Mouse (Mus musculus) bone marrow, adult 2 months (tissue): ENCODE data around the gene Ankrd45.

Experiments
- CTCF ChIP-seq: fragments of 200-500 bp; IDR thresholded peaks from 2 replicates; pipeline ENCODE4 v1.5.1; 2011; ENCODE audit warnings: low read length, control low read depth; ENCODE audit not compliant: control insufficient read depth, insufficient read depth
- POLR2A ChIP-seq: fragments of 200-500 bp; IDR thresholded peaks from 2 replicates; pipeline ENCODE4 v1.6.1; 2011; ENCODE audit warnings: low read depth, mild to moderate bottlenecking, control low read depth, low read length, borderline replicate concordance; ENCODE audit not compliant: control insufficient read depth

- TF ChIP-seq CTCF (no peak), POLR2A (no peak)
Observed at GRCm38 (mm10) chr1:161219816-161220215, 77.3 kb downstream of the Ankrd45 start.
